Mouse (Mus musculus) hindbrain, postnatal 0 days (tissue): ENCODE results near the gene Whamm. TPM values are rescaled to one million over a fixed set of nuclear protein-coding genes. Genes with fewer than 3 reads are reported as not detected.
A peak's percentile ranks its signal among the peaks of the same experiment; 100 is the strongest.

ENCODE experiments used
- ATAC-seq: fragments of 200-750 bp; cut with Nextera tagmentation; 2 replicates; pipeline ENCODE4 v1.8.0; 2017; ENCODE audit warnings: mild to moderate bottlenecking, moderate TSS enrichment, moderate library complexity
- DNase-seq: peaks from one replicate; pipeline ENCODE4 v3.0.0-alpha.2; 2015; ENCODE audit warnings: low spot score
- H3K27ac ChIP-seq: fragments of 300-500 bp; sonication (generic); 2 replicates; pipeline ENCODE4 v1.5.1; 2014; ENCODE audit warnings: mild to moderate bottlenecking
- H3K27me3 ChIP-seq: fragments of 300-500 bp; sonication (generic); 2 replicates; pipeline ENCODE4 v1.6.1; 2014; ENCODE audit warnings: low read length, mixed read lengths; ENCODE audit not compliant: insufficient read depth
- H3K36me3 ChIP-seq: fragments of 300-500 bp; sonication (generic); 2 replicates; pipeline ENCODE4 v1.6.1; 2014; ENCODE audit warnings: low read length, mixed read lengths; ENCODE audit not compliant: insufficient read depth
- H3K4me1 ChIP-seq: fragments of 300-500 bp; sonication (generic); 2 replicates; pipeline ENCODE4 v1.6.1; 2014; ENCODE audit warnings: antibody characterized with exemption, low read length, mixed read lengths; ENCODE audit not compliant: insufficient read depth
- H3K4me2 ChIP-seq: fragments of 300-500 bp; sonication (generic); 2 replicates; pipeline ENCODE4 v1.6.1; 2014; ENCODE audit warnings: low read depth, mild to moderate bottlenecking, low read length, moderate library complexity, mixed read lengths
- H3K4me3 ChIP-seq: fragments of 300-500 bp; sonication (generic); 2 replicates; pipeline ENCODE4 v1.5.1; 2014; ENCODE audit warnings: low read length
- H3K9ac ChIP-seq: fragments of 300-500 bp; sonication (generic); replicated peaks from 2 replicates; pipeline ENCODE4 v1.6.1; 2014; ENCODE audit warnings: mild to moderate bottlenecking, low read length, moderate library complexity, mixed read lengths
- H3K9me3 ChIP-seq: fragments of 300-500 bp; sonication (generic); 2 replicates; pipeline ENCODE4 v1.6.1; 2016; ENCODE audit warnings: low read length, mixed read lengths
- CTCF ChIP-seq: IDR thresholded peaks from 2 replicates; pipeline ENCODE4 v1.5.1; 2016; ENCODE audit warnings: antibody characterized with exemption, control low read depth, low read depth
- WGBS: fragments of 180-500 bp; shearing (Covaris S2); extraction: QIAGEN DNeasy Blood & Tissue Kit; methylation state at CpG from one replicate; pipeline ENCODE4 v1.1.7; 2014; 5-methylcytosine and 5-hydroxymethylcytosine counted together
- polyA plus RNA-seq: library from polyadenylated mRNA; unstranded; fragments of >200 nt; fragmentation: Nextera tagmentation; extraction: Ambion mirVana; gene quantifications from 2 replicates; pipeline ENCODE4 v1.2.1, GENCODE M21; 2015
- total RNA-seq: library from RNA; depleted of rRNA; stranded (reverse); fragments of >200 nt; gene quantifications from 2 replicates; pipeline ENCODE4 v1.2.3, GENCODE M21; 2014

Whamm gene
- total and polyA plus RNA-seq, 2 experiments from 2014 or later, result 5.1 to 7.0 TPM

- no peak overlapping the region for H3K4me2 ChIP-seq
- no peaks in the 10 kb centered on the region for H3K27me3 ChIP-seq
- H3K27ac ChIP-seq, result no peak overlapping the region
- no peak overlapping the region for H3K4me3 ChIP-seq
- ATAC-seq, result no peak
- TF ChIP-seq CTCF, result no peak
- WGBS, result 61% methylated on average over 4 of the region's 4 CpGs
- H3K4me1 ChIP-seq, result no peaks in the 10 kb centered on the region
- no peak overlapping the region for H3K9ac ChIP-seq
- no peaks in the 10 kb centered on the region for H3K36me3 ChIP-seq
- no peak for DNase-seq
- H3K9me3 ChIP-seq, result no peaks in the 10 kb centered on the region
Measured at GRCm38 (mm10) chr7:81605489-81605888, 34.4 kb downstream of the Whamm start.

- 63% methylated on average over 5 of the region's 5 CpGs for WGBS
- ATAC-seq (no peak), DNase-seq (no peak)
- no peaks in the 10 kb centered on the region for H3K27me3 ChIP-seq
- no peaks in the 10 kb centered on the region for H3K9me3 ChIP-seq
- H3K36me3 ChIP-seq, result peaks cover 4% of the 10 kb centered on the region; the same call in 1 of the 2 replicates
- no peak overlapping the region for H3K27ac ChIP-seq
- H3K9ac ChIP-seq, result no peak overlapping the region
- H3K4me3 ChIP-seq, result no peak overlapping the region
- peak; percentile 43; the same call in 1 of the 2 replicates for TF ChIP-seq CTCF
- H3K4me2 ChIP-seq, result no peak overlapping the region
- H3K4me1 ChIP-seq, result no peaks in the 10 kb centered on the region
Measured at GRCm38 (mm10) chr7:81606452-81606851, 35.4 kb downstream of the Whamm start.

DNA sequence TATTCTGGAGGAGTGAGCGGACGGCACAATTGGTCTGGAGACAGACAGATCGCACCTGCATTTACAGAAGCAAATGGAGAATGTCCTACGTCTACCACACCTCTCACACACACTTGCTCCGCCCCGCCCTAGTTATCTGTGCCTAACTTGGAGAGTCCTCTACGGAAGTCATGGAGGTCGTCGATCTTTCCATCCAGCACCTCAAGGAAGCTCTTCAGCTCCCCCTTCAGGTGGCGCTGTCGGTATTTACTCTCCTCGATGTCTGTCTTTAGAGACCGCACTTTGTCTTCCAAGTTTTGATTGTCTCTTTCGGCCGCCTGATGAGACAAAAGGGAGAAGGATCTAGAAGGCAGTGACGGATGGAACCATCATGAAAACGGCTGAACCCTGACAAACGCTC is 39.1 kb downstream of the Whamm start:
- TF ChIP-seq CTCF, result peak; percentile 53
- no peak overlapping the region for H3K27ac ChIP-seq
- H3K27me3 ChIP-seq, result no peaks in the 10 kb centered on the region
- DNase-seq, result peak; percentile 46
- H3K4me3 ChIP-seq, result no peak overlapping the region
- no peaks in the 10 kb centered on the region for H3K9me3 ChIP-seq
- ATAC-seq, result no peak
- no peaks in the 10 kb centered on the region for H3K4me1 ChIP-seq
- no peak overlapping the region for H3K4me2 ChIP-seq
- H3K9ac ChIP-seq, result no peak overlapping the region
- H3K36me3 ChIP-seq, result peaks cover 13% of the 10 kb centered on the region; the same call in 1 of the 2 replicates
- 62% methylated on average over 18 of the region's 18 CpGs for WGBS

GRCm38 (mm10) chr7:81612856-81613635 is 42.0 kb downstream of the Whamm start:
- Histone ChIP-seq H3K4me2 (no peak overlapping the region), H3K4me3 (no peak overlapping the region), H3K36me3 (peaks cover 13% of the 10 kb centered on the region; the same call in 1 of the 2 replicates), H3K4me1 (no peaks in the 10 kb centered on the region), H3K9me3 (no peaks in the 10 kb centered on the region), H3K27me3 (no peaks in the 10 kb centered on the region), H3K9ac (no peak overlapping the region), H3K27ac (no peak overlapping the region)
- ATAC-seq, result peak; percentile 42
- TF ChIP-seq CTCF, result no peak
- 76% methylated on average over 13 of the region's 13 CpGs for WGBS
- DNase-seq, result no peak

DNA sequence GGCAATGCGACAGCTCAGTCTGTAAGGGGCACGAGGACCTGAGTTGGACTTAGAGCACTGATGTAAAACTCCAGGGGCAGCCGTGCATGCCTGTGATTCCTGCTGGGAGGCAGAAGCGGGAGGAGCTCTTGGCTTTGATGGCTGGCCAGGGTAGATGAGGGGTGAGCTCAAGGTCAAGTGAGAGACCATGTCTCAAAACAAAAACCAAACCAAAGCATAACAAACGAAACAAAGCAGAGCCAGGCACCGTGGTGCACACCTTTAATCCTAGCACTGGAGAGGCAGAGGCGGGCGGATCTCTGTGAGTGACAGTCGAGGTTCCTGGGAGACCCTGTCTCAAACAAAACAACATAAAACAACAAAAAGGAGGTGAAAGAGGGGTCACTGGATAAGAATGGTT is 44.0 kb downstream of the Whamm start:
- Histone ChIP-seq H3K4me3 (no peak overlapping the region), H3K9ac (no peak overlapping the region), H3K9me3 (no peaks in the 10 kb centered on the region), H3K27me3 (no peaks in the 10 kb centered on the region), H3K27ac (no peak overlapping the region), H3K36me3 (peaks cover 13% of the 10 kb centered on the region; the same call in 1 of the 2 replicates), H3K4me1 (no peaks in the 10 kb centered on the region), H3K4me2 (no peak overlapping the region)
- ATAC-seq (no peak), DNase-seq (no peak)
- no peak for TF ChIP-seq CTCF
- 58% methylated on average over 9 of the region's 9 CpGs for WGBS

DNA sequence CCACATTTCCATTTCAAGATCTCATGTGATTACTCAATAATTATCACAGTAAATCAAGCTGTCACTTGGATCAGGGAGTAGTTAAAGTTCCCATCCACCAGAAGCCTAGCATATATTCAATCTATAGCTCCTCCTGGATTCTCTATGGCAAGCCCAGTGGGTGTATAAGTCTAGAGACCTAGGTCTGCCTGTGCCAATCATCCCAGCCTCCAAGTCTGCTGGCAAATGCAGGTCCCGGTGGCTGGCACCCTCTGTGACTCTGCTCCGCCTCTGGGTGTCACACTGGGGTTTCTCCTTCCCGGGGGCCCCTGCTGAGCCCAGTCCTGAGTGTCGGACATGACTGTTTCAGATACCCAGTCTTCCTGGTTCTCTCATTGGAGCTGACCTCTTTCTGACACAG is 51.7 kb downstream of the Whamm start:
- Histone ChIP-seq H3K36me3 (no peaks in the 10 kb centered on the region), H3K9ac (no peak overlapping the region), H3K27me3 (no peaks in the 10 kb centered on the region), H3K9me3 (no peaks in the 10 kb centered on the region), H3K4me3 (no peak overlapping the region), H3K27ac (no peak overlapping the region), H3K4me1 (no peaks in the 10 kb centered on the region), H3K4me2 (no peak overlapping the region)
- DNase-seq (no peak), ATAC-seq (no peak)
- 57% methylated on average over 4 of the region's 4 CpGs for WGBS
- no peak for TF ChIP-seq CTCF

- Histone ChIP-seq H3K4me3 (no peak overlapping the region), H3K4me2 (no peak overlapping the region), H3K9ac (no peak overlapping the region), H3K36me3 (no peaks in the 10 kb centered on the region), H3K4me1 (no peaks in the 10 kb centered on the region), H3K9me3 (no peaks in the 10 kb centered on the region), H3K27ac (no peak overlapping the region), H3K27me3 (no peaks in the 10 kb centered on the region)
- WGBS, result 84% methylated on average over 6 of the region's 6 CpGs
- ATAC-seq (no peak), DNase-seq (no peak)
- no peak for TF ChIP-seq CTCF
Measured at GRCm38 (mm10) chr7:81623767-81624166, 52.7 kb downstream of the Whamm start.
